ENCODE assay signal across 11 mouse cellular contexts in the genomic region with DNA sequence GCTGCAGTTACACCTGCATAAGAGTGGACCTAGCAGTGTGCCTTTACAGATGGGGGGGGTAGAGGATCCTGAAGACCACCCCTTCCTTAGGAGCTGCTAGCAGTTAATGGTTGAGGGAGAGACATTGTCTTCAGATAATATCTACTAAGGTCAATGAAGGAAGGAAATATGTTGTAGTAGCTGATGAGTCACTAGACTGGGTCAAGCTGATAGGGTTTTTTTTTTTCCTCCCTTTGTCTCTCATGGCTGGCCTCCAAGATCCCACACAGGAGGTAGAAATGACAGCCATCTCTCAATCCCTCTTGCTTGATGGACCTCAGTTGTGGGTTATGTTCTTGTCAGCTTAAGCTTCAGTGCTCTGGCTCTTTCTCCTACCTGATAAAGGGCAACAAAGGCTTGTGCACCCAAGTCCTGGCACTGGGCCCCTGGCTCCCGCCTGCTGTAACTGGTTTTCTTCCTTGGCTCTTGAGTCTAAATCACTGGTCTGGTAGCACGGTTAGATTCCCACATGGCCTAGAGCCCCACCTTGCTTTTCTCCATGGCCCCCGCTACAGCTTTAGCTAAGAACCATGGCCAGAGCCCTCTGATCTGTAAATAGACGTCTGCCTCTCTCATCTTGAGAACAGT. TPM values are rescaled to one million over a fixed set of nuclear protein-coding genes. Genes with fewer than 3 reads are reported as not detected.
A peak's percentile ranks its signal among the peaks of the same experiment; 100 is the strongest.
DNase-seq lines count a peak whose midpoint lies in the region; ATAC-seq and TF ChIP-seq lines count a peak whose summit lies in the region.
"Had no signal": no experiment of that assay in that cellular context is flagged by ENCODE, and none has a peak within 500 bp of the region (broad histone marks: within the 10 kb centered on the region; RNA-seq: fewer than 3 reads in every experiment).

No protein-coding gene starts in this region.

- WGBS in heart, postnatal 0 days: 49% methylated on average over 4 of the region's 4 CpGs

- H3K4me2 ChIP-seq in heart, postnatal 0 days (ENCODE audit: low read depth, low read length): no peak overlapping the region
- peak overlapping the region; percentile 12 for H3K4me2 ChIP-seq in myocyte (ENCODE audit: low read depth)
- H3K4me2 ChIP-seq: embryonic facial prominence, embryonic 12.5 days; midbrain, embryonic 12.5 days had no signal

- 0 out of 2 replicates have a peak, but pooled peaks cover 4% of the 10 kb centered on the region for H3K27me3 ChIP-seq in heart, postnatal 0 days (ENCODE audit: control insufficient read depth, insufficient read depth, low read length)
- H3K27me3 ChIP-seq in myocyte (ENCODE audit: control insufficient read depth, insufficient read depth, insufficient read length): no peaks in the 10 kb centered on the region
- H3K27me3 ChIP-seq: embryonic facial prominence, embryonic 12.5 days; midbrain, embryonic 12.5 days had no signal

- no peak overlapping the region for H3K9ac ChIP-seq in heart, postnatal 0 days (replicated peaks; ENCODE audit: low read depth, low read length)
- H3K9ac ChIP-seq: embryonic facial prominence, embryonic 12.5 days; midbrain, embryonic 12.5 days had no signal

- H3K4me1 ChIP-seq in heart, postnatal 0 days (ENCODE audit: control insufficient read depth, insufficient read depth): peaks cover 16% of the 10 kb centered on the region; the same call in 1 of the 2 replicates

- H3K36me3 ChIP-seq in heart, postnatal 0 days (replicated peaks; ENCODE audit: control insufficient read depth, insufficient read depth, low read length): peaks cover 4% of the 10 kb centered on the region
- H3K36me3 ChIP-seq in myocyte (ENCODE audit: control insufficient read depth, insufficient read depth): no peaks in the 10 kb centered on the region
- H3K36me3 ChIP-seq: embryonic facial prominence, embryonic 12.5 days; midbrain, embryonic 12.5 days had no signal

- no peak overlapping the region for H3ac ChIP-seq in myocyte (ENCODE audit: control insufficient read depth, insufficient read length)

- no peak for TF ChIP-seq POLR2A in myocyte (IDR thresholded peaks at IDR 0.05; ENCODE audit: insufficient read length, low read depth)

- H3K9me3 ChIP-seq in heart, postnatal 0 days (replicated peaks; ENCODE audit: control insufficient read depth, low read length): no peaks in the 10 kb centered on the region
- H3K9me3 ChIP-seq: embryonic facial prominence, embryonic 12.5 days; midbrain, embryonic 12.5 days had no signal

- no peak for TF ChIP-seq CTCF in heart, postnatal 0 days (IDR thresholded peaks at IDR 0.05; ENCODE audit: low read depth)

- ATAC-seq in heart, postnatal 0 days (ENCODE audit: insufficient read depth, low read depth): no peak
- no peak for ATAC-seq in erythroid progenitor cell, adult 5-6 weeks (replicated peaks; ENCODE audit: low FRiP score, poor library complexity, severe bottlenecking)

- H3K4me3 ChIP-seq in heart, postnatal 0 days (ENCODE audit: low read depth, low read length): no peak overlapping the region
- no peak overlapping the region for H3K4me3 ChIP-seq in myocyte
- H3K4me3 ChIP-seq: embryonic facial prominence, embryonic 12.5 days; midbrain, embryonic 12.5 days had no signal

- TF ChIP-seq EP300 in heart, postnatal 0 days (IDR thresholded peaks at IDR 0.05; ENCODE audit: low read depth): no peak

- peak overlapping the region; percentile 75 for H3K27ac ChIP-seq in heart, postnatal 0 days (ENCODE audit: low read depth)
- H3K27ac ChIP-seq: embryonic facial prominence, embryonic 12.5 days; midbrain, embryonic 12.5 days had no signal

- peaks cover 20% of the 10 kb centered on the region for H3K79me2 ChIP-seq in myocyte (ENCODE audit: control insufficient read depth, insufficient read depth)

- peak; percentile 22 to 73 for DNase-seq in adrenal gland, adult (ENCODE audit: inconsistent age in 2 of 2, low spot score in 1 of 2)
- no peak for DNase-seq in adrenal gland, postnatal 4 days (ENCODE audit: low spot score in 2 of 2)
- DNase-seq in ovary, postnatal 36 days (ENCODE audit: low spot score): peak; percentile 9
- DNase-seq in ovary, postnatal 14 days (ENCODE audit: low spot score): no peak
- DNase-seq in heart, postnatal 0 days (ENCODE audit: low spot score): peak; percentile 6
- no peak for DNase-seq in thymus, postnatal 36 days
- DNase-seq: gastrocnemius, postnatal 10 days had no signal

TF ChIP-seq in myocyte, 11 proteins besides CTCF, POLR2A, EP300 and RAD21:
- TF ChIP-seq TCF3 (IDR thresholded peaks at IDR 0.05; ENCODE audit: insufficient read length, low read depth): no peak
- TF ChIP-seq TCF12 (IDR thresholded peaks at IDR 0.05; ENCODE audit: insufficient read depth, poor library complexity, severe bottlenecking): no peak
- TF ChIP-seq MAX (IDR thresholded peaks at IDR 0.05; ENCODE audit: low read depth): no peak

RNA-seq across cellular contexts. Expression of a gene that starts 0.6 kb away (rescaled TPM):
- 10 to 100 TPM; 27.9 to 28.5 TPM for total RNA-seq in adrenal gland, postnatal 4 days (2021)
- total RNA-seq in heart, postnatal 0 days (2014; rRNA removed; ENCODE audit: low replicate concordance): 18.9 and 30.5 TPM in 2 replicates
- 30.6 and 34.3 TPM in 2 replicates for polyA plus RNA-seq in heart, postnatal 0 days (2015; fragmentation: Nextera tagmentation; extraction: Ambion mirVana)
- 13.0 TPM for polyA plus RNA-seq in myocyte (2012; fragmentation: generic; extraction: Trizol)
- total RNA-seq in erythroid progenitor cell, adult 5-6 weeks (2015; ENCODE audit: low replicate concordance): 10.1 and 24.7 TPM in 2 replicates
- 2.5 and 10.1 TPM in 2 replicates for total RNA-seq in erythroid progenitor cell, adult 5-6 weeks (2017; ENCODE audit: low replicate concordance)

RNA-seq across cellular contexts. Expression of a gene that starts 6.1 kb away (rescaled TPM):
- total RNA-seq in adrenal gland, postnatal 4 days (2021): 1 to 10 TPM; 2.5 to 3.2 TPM
- 6.6 and 9.5 TPM in 2 replicates for total RNA-seq in heart, postnatal 0 days (2014; rRNA removed; ENCODE audit: low replicate concordance)
- polyA plus RNA-seq in heart, postnatal 0 days (2015; fragmentation: Nextera tagmentation; extraction: Ambion mirVana): 2.8 TPM in 2 replicates
- 2.8 TPM for polyA plus RNA-seq in myocyte (2012; fragmentation: generic; extraction: Trizol)
- not detected in 2 replicates for total RNA-seq in erythroid progenitor cell, adult 5-6 weeks (2015; ENCODE audit: low replicate concordance)
- total RNA-seq in erythroid progenitor cell, adult 5-6 weeks (2017; ENCODE audit: low replicate concordance): not detected in 2 replicates

Comparison
In these comparisons a context has a peak if more than half of its experiments do, and no peak if none do; other contexts are left out.
1. DNase-seq: peak in adrenal gland, adult (2 of 2), ovary, postnatal 36 days (single experiment) and heart, postnatal 0 days (single experiment); none in adrenal gland, postnatal 4 days (0 of 2), ovary, postnatal 14 days (single experiment) and thymus, postnatal 36 days (0 of 2).